Mouse (Mus musculus) activated CD4-positive, CD25-positive, alpha-beta regulatory T cell, adult 4 months (primary cell): ENCODE data around the gene Nfia. TPM values are rescaled to one million over a fixed set of nuclear protein-coding genes. Genes with fewer than 3 reads are reported as not detected.
A peak's percentile ranks its signal among the peaks of the same experiment; 100 is the strongest.

Source experiments
- ATAC-seq: one replicate; pipeline ENCODE4 v1.8.0; 2017
- polyA plus RNA-seq, 2 experiments: library from polyadenylated mRNA; unstranded; fragments of 100-300 nt; shearing (Covaris generic); gene quantifications; one replicate each; pipeline ENCODE4 v1.2.1; 2017

The Nfia gene
- polyA plus RNA-seq, 2 experiments from 2014 or later: 7.3 to 12.6 TPM

- ATAC-seq: no peak
Observed at GRCm38 (mm10) chr4:97816753-97817152, 44.2 kb downstream of the Nfia start.

GRCm38 (mm10) chr4:97817741-97818140 lies 45.2 kb downstream of the Nfia start:
- ATAC-seq: no peak

- ATAC-seq: no peak
Observed at GRCm38 (mm10) chr4:97818498-97818897, 46.0 kb downstream of the Nfia start.

- no peak for ATAC-seq
Observed at GRCm38 (mm10) chr4:97819101-97819500, 46.6 kb downstream of the Nfia start.

GRCm38 (mm10) chr4:97820474-97821259 lies 48.1 kb downstream of the Nfia start:
- no peak for ATAC-seq

GRCm38 (mm10) chr4:97821556-97822251 lies 49.2 kb downstream of the Nfia start:
- ATAC-seq: no peak

GRCm38 (mm10) chr4:97823512-97823911 lies 51.0 kb downstream of the Nfia start:
- ATAC-seq: no peak

GRCm38 (mm10) chr4:97824451-97824850 lies 51.9 kb downstream of the Nfia start:
- no peak for ATAC-seq

GRCm38 (mm10) chr4:97825432-97825831 lies 52.9 kb downstream of the Nfia start:
- ATAC-seq: no peak

GRCm38 (mm10) chr4:97825841-97826240 lies 53.3 kb downstream of the Nfia start:
- no peak for ATAC-seq

- ATAC-seq: no peak
Observed at GRCm38 (mm10) chr4:97827115-97827514, 54.6 kb downstream of the Nfia start.

- ATAC-seq: no peak
Observed at GRCm38 (mm10) chr4:97828579-97828978, 56.0 kb downstream of the Nfia start.

- no peak for ATAC-seq
Observed at GRCm38 (mm10) chr4:97829336-97830050, 57.0 kb downstream of the Nfia start.

GRCm38 (mm10) chr4:97830051-97830853 lies 57.7 kb downstream of the Nfia start:
- ATAC-seq: no peak

GRCm38 (mm10) chr4:97830935-97831608 lies 58.5 kb downstream of the Nfia start:
- ATAC-seq: peak; percentile 34

GRCm38 (mm10) chr4:97831611-97832278 lies 59.2 kb downstream of the Nfia start:
- peak; percentile 70 for ATAC-seq

- no peak for ATAC-seq
Observed at GRCm38 (mm10) chr4:97832279-97832640, 59.7 kb downstream of the Nfia start.

GRCm38 (mm10) chr4:97836812-97837211 lies 64.3 kb downstream of the Nfia start:
- no peak for ATAC-seq

GRCm38 (mm10) chr4:97837724-97838123 lies 65.2 kb downstream of the Nfia start:
- ATAC-seq: no peak

GRCm38 (mm10) chr4:97838651-97839050 lies 66.1 kb downstream of the Nfia start:
- ATAC-seq: no peak

- ATAC-seq: no peak
Observed at GRCm38 (mm10) chr4:97839406-97840101, 67.0 kb downstream of the Nfia start.
